Mouse (Mus musculus) kidney, postnatal 0 days (tissue): Measurements from ENCODE around the gene Tmem120b. TPM values are rescaled to one million over a fixed set of nuclear protein-coding genes. Genes with fewer than 3 reads are reported as not detected.

Experiments
- ATAC-seq: fragments of 200-750 bp; cut with Nextera tagmentation; replicated peaks from 2 replicates; pipeline ENCODE4 v1.8.0; 2017; ENCODE audit warnings: low read depth, moderate number of reproducible peaks, moderate TSS enrichment, moderate library complexity; ENCODE audit not compliant: low FRiP score
- DNase-seq: peaks from one replicate; pipeline ENCODE4 v3.0.0-alpha.2; 2016; ENCODE audit warnings: low spot score
- H3K27ac ChIP-seq: fragments of 300-500 bp; sonication (generic); 2 replicates; pipeline ENCODE4 v1.5.1; 2014; ENCODE audit warnings: mild to moderate bottlenecking
- H3K27me3 ChIP-seq: fragments of 300-500 bp; sonication (generic); 2 replicates; pipeline ENCODE4 v1.6.1; 2014; ENCODE audit warnings: low read length, mixed read lengths; ENCODE audit not compliant: insufficient read depth
- H3K36me3 ChIP-seq: fragments of 300-500 bp; sonication (generic); 2 replicates; pipeline ENCODE4 v1.6.1; 2014; ENCODE audit warnings: low read length, mixed read lengths; ENCODE audit not compliant: insufficient read depth
- H3K4me1 ChIP-seq: fragments of 300-500 bp; sonication (generic); replicated peaks from 2 replicates; pipeline ENCODE4 v1.6.1; 2014; ENCODE audit warnings: antibody characterized with exemption, low read length, mixed read lengths; ENCODE audit not compliant: insufficient read depth
- H3K4me2 ChIP-seq: fragments of 300-500 bp; sonication (generic); 2 replicates; pipeline ENCODE4 v1.6.1; 2014; ENCODE audit warnings: mild to moderate bottlenecking, low read length, moderate library complexity, mixed read lengths
- H3K4me3 ChIP-seq: fragments of 300-500 bp; sonication (generic); replicated peaks from 2 replicates; pipeline ENCODE4 v1.5.1; 2014; ENCODE audit warnings: low read depth, low read length
- H3K9ac ChIP-seq: fragments of 300-500 bp; sonication (generic); 2 replicates; pipeline ENCODE4 v1.6.1; 2014; ENCODE audit warnings: low read depth, low read length
- H3K9me3 ChIP-seq: fragments of 300-500 bp; sonication (generic); replicated peaks from 2 replicates; pipeline ENCODE4 v1.6.1; 2016; ENCODE audit warnings: low read length, inconsistent platforms, mixed read lengths
- CTCF ChIP-seq: IDR thresholded peaks from 2 replicates; pipeline ENCODE4 v1.5.1; 2016; ENCODE audit warnings: antibody characterized with exemption, low read depth, mild to moderate bottlenecking, moderate library complexity
- WGBS: fragments of 180-500 bp; shearing (Covaris S2); extraction: QIAGEN DNeasy Blood & Tissue Kit; methylation state at CpG from one replicate; pipeline ENCODE4 v1.1.7; 2014; 5-methylcytosine and 5-hydroxymethylcytosine counted together
- polyA plus RNA-seq: library from polyadenylated mRNA; unstranded; fragments of >200 nt; fragmentation: Nextera tagmentation; extraction: Ambion mirVana; gene quantifications from 2 replicates; pipeline ENCODE4 v1.2.1, GENCODE M21; 2015

The Tmem120b gene
- polyA plus RNA-seq, 1 experiment from 2014 or later = 12.6 TPM

GRCm38 (mm10) chr5:123132308-123133071, 64.3 kb downstream of the Tmem120b start, which contains the start of gene Rhof:
Gene Rhof (minus strand): TSS chr5:123132692.
- Histone ChIP-seq H3K9me3 (no peaks in the 10 kb centered on the region), H3K4me1 (peaks cover 51% of the 10 kb centered on the region), H3K4me3 (peak within 1 kb of the TSS; percentile 39), H3K4me2 (peak within 1 kb of the TSS; percentile 85), H3K36me3 (no peaks in the 10 kb centered on the region), H3K27me3 (no peaks in the 10 kb centered on the region), H3K27ac (peak within 1 kb of the TSS; percentile 80), H3K9ac (peak within 1 kb of the TSS; percentile 56)
- peak; percentile 90 for TF ChIP-seq CTCF
- ATAC-seq (peak; percentile 52), DNase-seq (peak; percentile 83)
- 3% methylated on average over 44 of the region's 44 CpGs for whole genome bisulfite sequencing

DNA sequence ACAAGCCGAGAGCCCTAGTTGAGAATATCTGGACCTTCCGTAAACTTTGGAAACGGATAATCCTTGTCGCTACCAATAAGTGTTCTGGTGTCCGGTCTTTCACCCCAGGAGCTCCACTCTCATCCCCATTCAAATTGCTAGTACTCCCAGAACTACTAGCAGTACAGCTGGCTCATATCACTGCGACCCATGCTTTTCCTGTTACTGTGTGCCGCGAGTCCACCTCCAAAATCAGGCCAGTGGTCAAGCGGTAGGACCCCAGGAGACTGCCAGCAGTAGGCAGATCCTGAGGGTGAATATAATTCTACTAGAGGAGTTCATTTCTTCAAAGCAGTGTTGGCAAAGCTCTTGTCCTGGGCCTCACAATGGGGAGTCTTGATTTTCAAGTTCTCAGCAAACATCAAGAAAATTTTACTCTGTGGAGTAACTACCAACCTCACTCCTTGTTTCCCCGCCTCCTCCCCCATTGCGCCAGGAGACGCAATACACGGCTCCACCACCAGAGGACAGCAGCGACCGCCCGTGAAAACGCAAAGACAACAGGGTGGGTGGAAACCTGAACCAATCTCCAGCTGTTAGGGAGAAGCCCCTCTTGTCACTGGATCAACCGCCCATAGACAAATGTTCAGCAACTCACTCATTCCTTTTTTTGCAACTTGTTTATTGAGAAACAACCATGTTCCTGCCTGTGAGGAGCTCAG, 65.0 kb downstream of the Tmem120b start:
- Histone ChIP-seq H3K4me2 (peak overlapping the region; percentile 85; the same call in 1 of the 2 replicates), H3K27me3 (no peaks in the 10 kb centered on the region), H3K9ac (no peak overlapping the region), H3K4me3 (no peak overlapping the region), H3K27ac (peak overlapping the region; percentile 80), H3K36me3 (no peaks in the 10 kb centered on the region), H3K4me1 (peaks cover 58% of the 10 kb centered on the region), H3K9me3 (no peaks in the 10 kb centered on the region)
- TF ChIP-seq CTCF = peak; percentile 98
- ATAC-seq (no peak), DNase-seq (peak; percentile 90)
- WGBS = 16% methylated on average over 18 of the region's 18 CpGs

- WGBS = 24% methylated on average over 7 of the region's 7 CpGs
- no peak for DNase-seq
- no peak for TF ChIP-seq CTCF
- Histone ChIP-seq H3K4me1 (peaks cover 58% of the 10 kb centered on the region), H3K36me3 (no peaks in the 10 kb centered on the region), H3K9ac (no peak overlapping the region), H3K4me2 (no peak overlapping the region), H3K4me3 (no peak overlapping the region), H3K9me3 (no peaks in the 10 kb centered on the region), H3K27me3 (no peaks in the 10 kb centered on the region), H3K27ac (peak overlapping the region; percentile 100; the same call in 1 of the 2 replicates)
- ATAC-seq = no peak
Observed at GRCm38 (mm10) chr5:123133784-123134143, 65.5 kb downstream of the Tmem120b start.

DNA sequence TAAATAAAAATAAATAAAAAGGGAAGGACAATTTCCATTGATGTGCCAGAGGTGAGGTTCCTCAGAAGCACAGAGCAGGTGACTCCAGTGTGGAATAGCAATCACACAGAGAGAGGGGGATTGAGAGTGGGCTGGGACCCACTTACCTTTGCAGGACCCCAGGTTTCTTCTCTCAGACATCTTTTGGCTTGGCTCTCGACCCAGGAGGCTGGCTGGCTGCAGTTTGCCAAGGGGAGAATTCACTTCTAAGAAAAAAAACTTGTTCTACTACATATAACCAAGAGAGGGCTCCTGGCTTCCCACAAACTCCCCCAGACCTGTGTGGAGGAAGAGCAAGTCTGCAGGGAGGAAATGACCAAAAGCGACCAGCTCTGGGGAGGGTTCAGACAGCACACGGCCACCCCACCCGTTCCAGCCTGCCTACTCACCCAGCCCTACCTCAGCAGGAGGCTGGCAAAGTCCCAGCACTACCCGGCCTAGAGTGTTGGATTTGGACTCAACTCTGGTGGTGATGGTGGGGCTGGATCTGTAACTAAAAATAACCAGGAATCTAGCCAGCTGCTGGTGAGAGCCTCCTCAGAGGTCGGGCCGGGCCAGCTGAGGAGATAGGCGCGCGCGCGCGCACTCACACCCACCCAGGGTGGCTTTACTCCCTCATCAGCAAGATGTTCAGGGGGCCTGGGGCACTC, 66.1 kb downstream of the Tmem120b start:
- Histone ChIP-seq H3K4me2 (peak overlapping the region; percentile 100), H3K27me3 (no peaks in the 10 kb centered on the region), H3K36me3 (no peaks in the 10 kb centered on the region), H3K9ac (no peak overlapping the region), H3K4me3 (no peak overlapping the region; the same call in 1 of the 2 replicates), H3K4me1 (peaks cover 58% of the 10 kb centered on the region), H3K9me3 (no peaks in the 10 kb centered on the region), H3K27ac (peak overlapping the region; percentile 100)
- TF ChIP-seq CTCF = 0 out of 2 replicates have a peak, but pooled peaks have one; percentile 6
- ATAC-seq (no peak), DNase-seq (no peak)
- 29% methylated on average over 13 of the region's 13 CpGs for WGBS

DNA sequence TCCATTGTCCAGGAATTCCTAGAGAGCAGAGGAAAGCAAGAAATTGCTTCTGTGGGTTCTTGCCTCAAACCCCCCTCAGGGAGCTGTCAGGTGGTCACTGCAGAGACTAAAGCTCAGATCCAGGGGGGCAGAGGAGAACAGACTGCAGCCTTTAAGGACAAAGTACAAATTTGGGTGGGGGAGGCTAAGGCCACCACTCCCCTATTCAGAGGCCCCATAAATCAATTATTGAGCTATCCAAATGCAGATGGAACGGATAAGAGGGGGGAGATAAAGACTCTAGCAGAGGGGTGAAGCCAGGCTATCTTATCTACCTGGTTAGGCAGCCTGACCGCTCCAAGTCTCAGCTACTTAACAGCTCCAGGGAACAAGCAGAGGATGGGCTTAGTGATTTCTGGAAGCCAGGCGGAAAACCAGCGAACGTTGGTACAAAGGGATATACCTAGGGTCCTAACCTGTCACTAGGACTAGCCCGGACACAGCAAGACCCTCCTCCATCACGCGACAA, 66.7 kb downstream of the Tmem120b start:
- peak overlapping the region; percentile 100 for H3K4me2 ChIP-seq
- no peaks in the 10 kb centered on the region for H3K9me3 ChIP-seq
- WGBS = 16% methylated on average over 8 of the region's 8 CpGs
- ATAC-seq (no peak), DNase-seq (no peak)
- peaks cover 58% of the 10 kb centered on the region for H3K4me1 ChIP-seq
- peak overlapping the region; percentile 87 for H3K4me3 ChIP-seq
- H3K27ac ChIP-seq = peak overlapping the region; percentile 100
- no peaks in the 10 kb centered on the region for H3K36me3 ChIP-seq
- no peaks in the 10 kb centered on the region for H3K27me3 ChIP-seq
- no peak for TF ChIP-seq CTCF
- H3K9ac ChIP-seq = peak overlapping the region; percentile 94; the same call in 1 of the 2 replicates
